In genomic region chr5:71915711-71916110, GRCm38 (mm10) we compare ENCODE assay signal across 22 mouse cellular contexts.
DNase-seq lines count a peak whose midpoint lies in the region; ATAC-seq and TF ChIP-seq lines count a peak whose summit lies in the region.
"Had no signal": no experiment of that assay in that cellular context is flagged by ENCODE, and none has a peak within 500 bp of the region (broad histone marks: within the 10 kb centered on the region; RNA-seq: fewer than 3 reads in every experiment).

No protein-coding gene starts in this region.

- no peak for TF ChIP-seq RAD21 in CH12.LX (IDR thresholded peaks at IDR 0.05; ENCODE audit: low read depth, low read length)

- TF ChIP-seq EP300 in CH12.LX (IDR thresholded peaks at IDR 0.05; ENCODE audit: low read length) = no peak

- no peak for TF ChIP-seq CTCF in layer of hippocampus, adult 2 months (conservative IDR thresholded peaks at IDR 0.05)
- no peak; the same call in 1 of the 2 replicates for TF ChIP-seq CTCF in left cerebral cortex, adult 2 months (IDR thresholded peaks at IDR 0.05)
- no peak for TF ChIP-seq CTCF in CH12.LX (conservative IDR thresholded peaks at IDR 0.05 in 1 of 2, IDR thresholded peaks at IDR 0.05 in 1 of 2; ENCODE audit: low read depth in 2 of 2, low read length in 2 of 2)

- peak overlapping the region; percentile 50; the same call in 1 of the 2 replicates for H3K4me2 ChIP-seq in CH12.LX (ENCODE audit: insufficient read depth, low read depth, poor library complexity, severe bottlenecking)
- H3K4me2 ChIP-seq: embryonic facial prominence, embryonic 12.5 days; forebrain, embryonic 13.5 days; forebrain, embryonic 15.5 days had no signal

- peak; percentile 71 for ATAC-seq in frontal cortex, adult (ENCODE audit: low TSS enrichment)
- ATAC-seq: CD4-positive, CD25-positive, alpha-beta regulatory T cell, adult 4 months; forebrain, embryonic 13.5 days; forebrain, embryonic 15.5 days had no signal

- no peaks in the 10 kb centered on the region for H3K9me3 ChIP-seq in CH12.LX (replicated peaks; ENCODE audit: low read length)
- H3K9me3 ChIP-seq: embryonic facial prominence, embryonic 10.5 days; embryonic facial prominence, embryonic 12.5 days; forebrain, embryonic 13.5 days; forebrain, embryonic 15.5 days had no signal

- in situ Hi-C loops in CH12.LX (cut with MboI; ENCODE audit: low pct_ligation_motif_present, low pct_unique_long_range_greater_than_20kb, low sequenced_read_pairs) = no loop called here

- H3K36me3 ChIP-seq in CH12.LX (replicated peaks in 1 of 2; ENCODE audit: control insufficient read depth in 1 of 2, insufficient read depth in 1 of 2, low read length in 1 of 2) = no peaks in the 10 kb centered on the region
- H3K36me3 ChIP-seq: embryonic facial prominence, embryonic 10.5 days; embryonic facial prominence, embryonic 12.5 days; forebrain, embryonic 15.5 days had no signal

- H3K79me2 ChIP-seq in CH12.LX (replicated peaks; ENCODE audit: control insufficient read depth, extremely low read depth, insufficient read depth, poor library complexity, severe bottlenecking) = no peaks in the 10 kb centered on the region

- no peak overlapping the region for H3K4me3 ChIP-seq in layer of hippocampus, adult 2 months
- H3K4me3 ChIP-seq in left cerebral cortex, adult 2 months = no peak overlapping the region
- no peak overlapping the region for H3K4me3 ChIP-seq in CH12.LX (replicated peaks in 1 of 3; ENCODE audit: low read depth in 2 of 3, low read length in 2 of 3, poor library complexity in 1 of 3)
- H3K4me3 ChIP-seq: embryonic facial prominence, embryonic 10.5 days; embryonic facial prominence, embryonic 12.5 days; forebrain, embryonic 13.5 days; forebrain, embryonic 15.5 days had no signal

- TF ChIP-seq POLR2A in CH12.LX (IDR thresholded peaks at IDR 0.05; ENCODE audit: low read depth, low read length) = no peak

- no peak overlapping the region for H3K9ac ChIP-seq in CH12.LX (ENCODE audit: insufficient read depth, low read depth)
- H3K9ac ChIP-seq: embryonic facial prominence, embryonic 12.5 days; forebrain, embryonic 13.5 days; forebrain, embryonic 15.5 days had no signal

- no peaks in the 10 kb centered on the region for H3K4me1 ChIP-seq in CH12.LX (ENCODE audit: control insufficient read depth in 1 of 2, insufficient read depth in 2 of 2)
- H3K4me1 ChIP-seq: embryonic facial prominence, embryonic 10.5 days; embryonic facial prominence, embryonic 12.5 days; forebrain, embryonic 13.5 days; forebrain, embryonic 15.5 days had no signal

- H3K27ac ChIP-seq in layer of hippocampus, adult 2 months = peak overlapping the region; percentile 87; the same call in 1 of the 2 replicates
- peak overlapping the region; percentile 18; the same call in 1 of the 2 replicates for H3K27ac ChIP-seq in left cerebral cortex, adult 2 months
- H3K27ac ChIP-seq in CH12.LX (ENCODE audit: insufficient read depth, low read depth) = no peak overlapping the region
- H3K27ac ChIP-seq: embryonic facial prominence, embryonic 10.5 days; embryonic facial prominence, embryonic 12.5 days; forebrain, embryonic 13.5 days; forebrain, embryonic 15.5 days had no signal

- intact Hi-C loops in left cerebral cortex, adult 2 months (cut with DNase I) = loop anchor here (5.0 kb wide), 2 partner anchors 57 to 152 kb away; no protein-coding TSS in a partner anchor
- intact Hi-C loops in left cerebral cortex, postnatal 36 days (cut with DNase I) = no loop called here

- dilution Hi-C loops in CH12.LX (cut with MboI; ENCODE audit: extremely low pct_ligation_motif_present, extremely low pct_unique_long_range_greater_than_20kb, low sequenced_read_pairs) = no loop called here

- H3K27me3 ChIP-seq in CH12.LX (replicated peaks) = no peaks in the 10 kb centered on the region
- H3K27me3 ChIP-seq: embryonic facial prominence, embryonic 12.5 days; forebrain, embryonic 13.5 days; forebrain, embryonic 15.5 days had no signal

- DNase-seq in frontal cortex, postnatal 25 days (ENCODE audit: low spot score in 2 of 2) = no peak
- DNase-seq in layer of hippocampus, adult 2 months (ENCODE audit: low spot score in 2 of 2) = no peak
- no peak for DNase-seq in layer of hippocampus, adult 18-20 months (ENCODE audit: low spot score in 2 of 2)
- no peak for DNase-seq in left cerebral cortex, adult 2 months (ENCODE audit: extremely low spot score in 1 of 2, low spot score in 2 of 2)
- no peak for DNase-seq in left cerebral cortex, postnatal 36 days (ENCODE audit: low spot score in 2 of 2)
- no peak for DNase-seq in CH12.LX (ENCODE audit: extremely low read depth)
- DNase-seq in lung, postnatal 14 days = no peak
- DNase-seq: adrenal gland, adult 2 months; adrenal gland, postnatal 10 days; adrenal gland, postnatal 25 days; B cell, adult 2 months; cerebellum, adult 11-12 months; cerebellum, adult 2 months; cerebellum, adult 9-10 months; cerebellum, postnatal 10 days; cerebellum, postnatal 25 days had no signal

TF ChIP-seq in CH12.LX, 34 proteins besides CTCF, POLR2A, EP300 and RAD21:
- TF ChIP-seq CHD1 (IDR thresholded peaks at IDR 0.05; ENCODE audit: low read depth, low read length) (no peak), BHLHE40 (IDR thresholded peaks at IDR 0.05; ENCODE audit: low read depth, low read length) (no peak), ETS1 (conservative IDR thresholded peaks at IDR 0.05; ENCODE audit: low read depth, low read length) (no peak), MYC (IDR thresholded peaks at IDR 0.05; ENCODE audit: low read depth, low read length) (no peak), HCFC1 (IDR thresholded peaks at IDR 0.05; ENCODE audit: low read depth, low read length) (no peak)
TF ChIP-seq in CH12.LX: peak in this region for 0.
